Mouse (Mus musculus): Measurements from ENCODE around the gene Per2. TPM values are rescaled to one million over a fixed set of nuclear protein-coding genes. Genes with fewer than 3 reads are reported as not detected.

The Per2 gene
- polyA plus RNA-seq, 1 experiment from 2014 or later: 3.5 TPM

DNA sequence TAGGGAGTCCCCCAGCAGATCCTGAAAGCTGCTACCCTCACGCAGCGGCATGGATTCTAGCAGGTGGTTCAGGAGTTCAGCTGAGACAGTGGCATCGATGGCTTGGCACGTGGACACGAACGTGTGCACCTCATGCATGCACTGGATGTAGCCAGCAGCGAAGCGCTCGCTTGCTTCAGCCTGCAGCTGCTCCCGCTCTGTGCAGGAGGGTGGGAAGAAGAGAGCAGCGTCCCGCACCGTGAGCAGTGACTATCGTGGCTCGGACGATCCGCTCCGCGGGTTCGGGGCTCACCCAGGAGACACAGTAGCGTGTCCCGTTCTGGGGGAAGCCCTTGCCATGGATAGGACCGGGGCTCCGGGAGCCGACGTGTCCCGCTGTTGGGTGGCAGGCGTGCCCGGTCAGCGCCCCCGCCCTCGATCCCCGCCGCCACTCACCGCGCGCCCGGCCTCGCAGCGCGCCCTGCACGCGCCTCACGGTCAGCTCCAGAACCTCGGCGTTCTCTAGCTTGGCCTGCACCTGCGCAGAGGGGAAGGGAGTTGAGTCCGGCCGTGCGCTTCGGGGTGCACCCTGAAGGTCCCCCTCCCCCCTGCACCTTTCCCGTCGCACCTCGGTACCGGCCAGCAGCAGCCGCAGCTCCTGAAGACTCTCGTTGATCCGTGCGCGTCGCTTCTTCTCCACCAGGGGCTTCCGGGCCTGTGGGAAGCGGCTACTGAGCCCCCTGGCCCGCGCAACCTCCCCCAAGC is 46.7 kb downstream of the Per2 start:
- H3K27me3 ChIP-seq: no peaks in the 10 kb centered on the region
- H3K4me1 ChIP-seq: peaks cover 35% of the 10 kb centered on the region
- peak overlapping the region; percentile 87 for H3K9ac ChIP-seq
- ATAC-seq (ENCODE audit: insufficient number of reproducible peaks, insufficient read depth, low FRiP score, low TSS enrichment, low read depth): no peak; the same call in 1 of the 2 replicates
- peak overlapping the region; percentile 80 for H3K4me3 ChIP-seq
- H3K9me3 ChIP-seq: no peaks in the 10 kb centered on the region
- peak overlapping the region; percentile 99 for H3K4me2 ChIP-seq
- 0 out of 2 replicates have a peak, but pooled peaks cover 2% of the 10 kb centered on the region for H3K36me3 ChIP-seq
- 5% methylated on average over 64 of the region's 65 CpGs for WGBS
- peak overlapping the region; percentile 88 for H3K27ac ChIP-seq

DNA sequence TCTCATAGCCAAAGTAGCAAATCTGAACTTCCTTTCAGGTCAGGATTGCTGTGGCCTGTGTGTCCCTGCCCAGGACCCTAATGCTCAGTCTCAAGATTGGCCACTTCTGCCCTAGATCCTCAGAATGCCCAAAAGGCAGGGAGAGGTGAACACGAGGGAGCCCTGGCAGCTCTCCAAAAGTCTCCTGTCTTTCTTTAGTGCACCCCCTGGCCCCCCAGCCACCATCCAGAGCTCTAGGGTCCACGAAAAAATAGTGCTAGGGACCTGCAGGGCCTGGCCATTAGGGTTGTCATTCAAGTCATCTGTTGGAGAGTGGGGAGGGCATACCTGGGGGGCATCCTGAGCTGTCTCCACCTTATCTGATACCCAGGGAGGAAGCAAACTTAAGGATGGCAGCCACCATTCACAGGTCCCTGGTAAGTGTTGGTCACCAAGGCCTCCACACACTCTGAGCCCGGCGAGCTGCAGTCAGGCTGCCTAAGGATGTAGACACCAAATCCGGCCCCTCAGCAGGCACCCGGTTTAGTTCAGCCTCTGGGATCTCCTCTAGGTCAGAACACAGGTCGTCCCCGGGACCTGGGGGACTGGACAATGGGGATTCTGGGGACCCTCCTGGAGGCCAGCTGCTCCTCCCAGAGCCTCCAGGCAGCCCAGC is 47.4 kb downstream of the Per2 start:
- Histone ChIP-seq H3K27me3 (no peaks in the 10 kb centered on the region), H3K4me1 (peaks cover 35% of the 10 kb centered on the region), H3K36me3 (no peaks in the 10 kb centered on the region), H3K4me2 (peak overlapping the region; percentile 99), H3K9me3 (no peaks in the 10 kb centered on the region), H3K27ac (no peak overlapping the region), H3K9ac (peak overlapping the region; percentile 87), H3K4me3 (peak overlapping the region; percentile 80)
- WGBS: 56% methylated on average over 8 of the region's 8 CpGs
- ATAC-seq (ENCODE audit: insufficient number of reproducible peaks, insufficient read depth, low FRiP score, low TSS enrichment, low read depth): no peak; the same call in 1 of the 2 replicates

DNA sequence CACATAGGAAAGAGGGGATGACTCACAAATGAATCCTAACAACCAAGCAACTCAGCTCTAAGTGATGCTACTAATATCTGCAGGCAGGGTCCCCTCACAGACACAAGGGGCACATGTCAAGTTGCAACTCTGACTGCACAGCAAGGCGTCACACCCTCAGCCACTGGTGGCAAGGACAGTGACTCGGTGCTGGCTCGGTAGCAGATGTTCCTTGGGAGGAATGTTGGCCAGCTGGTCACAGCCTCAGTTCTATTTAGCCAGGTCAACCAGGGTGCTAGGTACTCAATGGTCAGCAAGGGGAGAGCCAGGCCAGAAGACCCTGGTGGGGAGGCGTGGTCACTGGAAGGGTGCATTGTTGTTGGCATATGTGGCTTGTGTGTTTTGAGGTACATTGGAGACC is 51.3 kb downstream of the Per2 start:
- Histone ChIP-seq H3K9me3 (no peaks in the 10 kb centered on the region), H3K4me2 (no peak overlapping the region), H3K27me3 (peaks cover 8% of the 10 kb centered on the region; the same call in 1 of the 2 replicates), H3K4me1 (peaks cover 18% of the 10 kb centered on the region), H3K4me3 (no peak overlapping the region), H3K36me3 (no peaks in the 10 kb centered on the region), H3K27ac (no peak overlapping the region), H3K9ac (no peak overlapping the region)
- 85% methylated on average over 4 of the region's 4 CpGs for WGBS
- no peak for ATAC-seq (ENCODE audit: insufficient number of reproducible peaks, insufficient read depth, low FRiP score, low TSS enrichment, low read depth)

DNA sequence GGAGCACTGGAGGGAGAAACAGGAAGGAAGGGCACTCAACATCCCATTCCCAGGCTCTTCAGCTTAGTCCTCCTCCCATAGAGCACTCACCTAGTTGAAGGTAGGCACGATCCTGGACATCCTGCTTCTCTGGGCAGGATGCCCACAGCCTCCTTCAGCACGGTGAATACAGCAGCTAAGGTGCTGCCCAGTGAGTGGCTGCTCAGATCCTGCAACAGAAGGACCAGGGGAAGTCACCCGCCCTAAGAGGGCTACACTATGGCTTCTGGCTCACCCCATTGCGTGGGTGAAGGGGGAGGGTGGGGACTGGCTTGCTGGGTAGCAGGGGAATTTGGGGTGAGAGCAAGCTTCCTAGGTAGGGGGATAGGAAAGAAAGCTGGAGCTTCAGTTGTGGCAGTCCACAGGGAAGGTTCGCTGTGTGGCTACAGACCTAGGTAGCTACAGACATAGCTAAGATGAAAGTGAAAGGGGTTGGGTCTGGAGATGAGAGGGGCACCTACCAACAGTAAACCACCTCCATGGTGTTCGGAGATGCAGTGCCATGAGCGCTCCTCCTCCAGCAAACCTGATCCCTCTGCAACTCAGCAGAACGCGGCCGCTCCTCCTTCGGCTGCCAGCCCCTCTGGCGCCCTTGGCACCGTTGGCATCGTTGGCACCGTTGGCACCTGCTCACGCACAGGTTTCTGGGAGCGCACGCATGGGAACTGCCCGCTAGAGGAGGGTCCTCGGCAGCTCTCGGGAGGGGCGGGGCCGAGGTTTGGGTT is 53.5 kb downstream of the Per2 start:
- H3K4me2 ChIP-seq: no peak overlapping the region
- no peak for ATAC-seq (ENCODE audit: insufficient number of reproducible peaks, insufficient read depth, low FRiP score, low TSS enrichment, low read depth)
- no peak overlapping the region for H3K27ac ChIP-seq
- H3K9me3 ChIP-seq: no peaks in the 10 kb centered on the region
- no peak overlapping the region for H3K9ac ChIP-seq
- peaks cover 6% of the 10 kb centered on the region for H3K4me1 ChIP-seq
- peaks cover 8% of the 10 kb centered on the region; the same call in 1 of the 2 replicates for H3K27me3 ChIP-seq
- WGBS: 54% methylated on average over 23 of the region's 23 CpGs
- H3K36me3 ChIP-seq: no peaks in the 10 kb centered on the region
- H3K4me3 ChIP-seq: no peak overlapping the region

DNA sequence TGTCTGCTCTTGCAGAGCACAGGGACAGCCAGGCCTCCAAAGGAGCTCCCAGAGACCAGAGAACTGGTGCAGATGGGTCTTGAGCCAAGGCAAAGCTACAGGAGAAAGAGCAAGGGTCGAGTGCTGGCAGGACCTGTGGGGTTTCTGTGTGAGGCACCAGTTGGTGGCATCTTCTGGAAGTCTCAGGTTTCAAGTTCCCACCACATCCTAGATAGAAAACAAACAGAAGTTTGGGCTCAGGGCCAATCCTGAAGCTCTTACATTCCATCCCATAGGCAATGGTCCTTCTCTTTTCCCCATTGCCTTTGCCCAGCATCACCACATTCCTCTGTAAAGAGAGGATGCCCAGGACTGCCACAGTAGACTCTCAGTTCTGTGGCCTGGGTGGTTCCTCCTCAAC is 54.1 kb downstream of the Per2 start:
- ATAC-seq (ENCODE audit: insufficient number of reproducible peaks, insufficient read depth, low FRiP score, low TSS enrichment, low read depth): no peak
- WGBS: 33% methylated on average over 1 of the region's 1 CpGs
- H3K27ac ChIP-seq: no peak overlapping the region
- H3K4me3 ChIP-seq: no peak overlapping the region
- no peaks in the 10 kb centered on the region for H3K36me3 ChIP-seq
- no peak overlapping the region for H3K4me2 ChIP-seq
- no peaks in the 10 kb centered on the region for H3K9me3 ChIP-seq
- H3K27me3 ChIP-seq: peaks cover 8% of the 10 kb centered on the region; the same call in 1 of the 2 replicates
- peaks cover 6% of the 10 kb centered on the region for H3K4me1 ChIP-seq
- H3K9ac ChIP-seq: no peak overlapping the region

DNA sequence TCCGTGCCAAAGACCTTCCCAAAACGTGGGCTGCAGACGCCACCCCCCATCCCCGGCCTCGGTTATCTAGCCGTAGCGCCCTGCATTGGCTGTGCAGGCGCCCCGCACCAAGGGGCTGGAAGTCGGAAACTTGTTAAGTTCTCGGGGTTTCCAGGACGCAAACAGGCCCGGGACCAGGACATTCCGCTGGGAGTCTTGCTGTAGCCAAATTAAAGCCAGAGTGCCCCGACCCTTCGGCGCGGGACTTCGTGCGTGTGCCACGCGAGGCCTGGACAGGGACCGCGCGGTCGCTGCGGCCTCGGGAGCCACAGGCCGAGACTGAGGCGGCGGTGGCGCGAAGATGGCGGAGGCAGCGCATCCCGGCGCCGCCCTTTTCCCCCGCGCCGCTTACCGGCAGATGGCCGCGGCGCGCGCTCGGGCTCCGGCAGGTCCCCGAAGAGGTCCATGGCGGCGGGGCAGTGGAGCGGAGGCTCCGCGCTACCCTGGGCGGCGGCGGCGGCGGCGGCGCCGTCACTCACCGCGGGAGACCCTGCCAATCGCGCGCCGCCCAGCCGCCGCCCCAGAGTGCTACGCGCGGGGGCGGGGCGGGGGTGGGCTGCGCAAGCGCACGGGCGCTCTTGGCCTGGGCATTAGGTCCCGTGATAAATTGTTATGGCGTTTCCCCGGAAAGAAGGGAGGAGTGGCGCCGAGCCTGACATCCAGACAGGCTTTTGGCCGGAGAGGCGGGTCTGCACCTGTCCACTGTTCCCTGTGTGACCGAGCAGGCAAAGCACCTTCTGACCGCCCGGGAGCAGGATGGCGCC is 60.7 kb downstream of the Per2 start, which contains the start of gene Ilkap:
Gene Ilkap (minus strand): TSS at position 556 of the 803 bp plus-strand sequence.
- Histone ChIP-seq H3K36me3 (peaks cover 13% of the 10 kb centered on the region), H3K9ac (peak within 1 kb of the TSS; percentile 85), H3K4me2 (peak within 1 kb of the TSS; percentile 84), H3K27me3 (no peaks in the 10 kb centered on the region), H3K4me1 (peaks cover 22% of the 10 kb centered on the region), H3K9me3 (no peaks in the 10 kb centered on the region), H3K27ac (peak within 1 kb of the TSS; percentile 76), H3K4me3 (peak within 1 kb of the TSS; percentile 63)
- peak; percentile 94 for ATAC-seq (ENCODE audit: insufficient number of reproducible peaks, insufficient read depth, low FRiP score, low TSS enrichment, low read depth)
- WGBS: under 1% methylated on average over 91 of the region's 91 CpGs

DNA sequence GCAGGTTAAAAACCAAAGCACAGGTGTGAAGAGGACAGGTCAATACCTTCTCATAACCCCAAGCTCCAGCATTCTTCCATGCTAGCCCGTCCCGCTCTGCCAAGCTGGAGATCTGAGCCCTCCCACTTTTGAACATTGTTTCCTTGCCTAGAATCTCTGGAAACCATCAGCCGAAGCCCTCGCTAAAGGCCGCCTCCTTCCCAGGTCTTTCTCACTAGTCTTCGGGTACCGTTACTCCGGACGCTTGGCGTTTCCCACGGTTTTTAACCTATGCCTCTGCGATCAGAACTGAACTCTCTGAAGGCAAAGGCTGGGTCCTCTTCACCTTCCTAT is 61.2 kb downstream of the Per2 start:
- WGBS: under 1% methylated on average over 12 of the region's 12 CpGs
- peak overlapping the region; percentile 76 for H3K27ac ChIP-seq

DNA sequence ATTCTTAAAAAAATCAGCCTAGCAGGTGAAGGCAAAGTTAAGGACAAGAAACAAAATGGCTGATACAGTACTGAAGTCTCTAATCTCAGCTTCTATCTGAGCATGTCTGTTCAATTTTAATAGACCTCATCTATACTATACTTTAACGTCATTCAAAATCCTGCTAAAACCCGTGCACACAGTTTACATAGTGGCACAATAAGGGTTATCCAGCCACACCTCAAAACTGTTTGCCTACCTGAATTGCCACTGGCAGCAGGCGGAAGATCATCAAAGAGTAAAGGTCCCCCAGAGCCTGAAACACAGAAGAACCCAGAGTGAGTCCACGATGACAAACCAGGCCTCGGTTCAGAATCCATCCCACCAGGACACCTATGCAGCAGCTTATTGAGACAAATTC is 68.8 kb downstream of the Per2 start:
- WGBS: 93% methylated on average over 5 of the region's 5 CpGs
- H3K9me3 ChIP-seq: no peaks in the 10 kb centered on the region
- H3K4me3 ChIP-seq: no peak overlapping the region
- no peak overlapping the region for H3K27ac ChIP-seq
- no peak overlapping the region for H3K4me2 ChIP-seq
- ATAC-seq (ENCODE audit: insufficient number of reproducible peaks, insufficient read depth, low FRiP score, low TSS enrichment, low read depth): no peak
- H3K9ac ChIP-seq: no peak overlapping the region
- H3K36me3 ChIP-seq: peaks cover 87% of the 10 kb centered on the region
- H3K27me3 ChIP-seq: no peaks in the 10 kb centered on the region
- peaks cover 5% of the 10 kb centered on the region for H3K4me1 ChIP-seq

More for the DNA sequence above, 61.2 kb downstream of the Per2 start:
- no peaks in the 10 kb centered on the region for H3K9me3 ChIP-seq
- peak overlapping the region; percentile 63 for H3K4me3 ChIP-seq
- no peak for ATAC-seq (ENCODE audit: insufficient number of reproducible peaks, insufficient read depth, low FRiP score, low TSS enrichment, low read depth)
- peak overlapping the region; percentile 85 for H3K9ac ChIP-seq
- peak overlapping the region; percentile 84 for H3K4me2 ChIP-seq
- H3K27me3 ChIP-seq: no peaks in the 10 kb centered on the region
- H3K36me3 ChIP-seq: peaks cover 19% of the 10 kb centered on the region
- peaks cover 22% of the 10 kb centered on the region for H3K4me1 ChIP-seq

DNA sequence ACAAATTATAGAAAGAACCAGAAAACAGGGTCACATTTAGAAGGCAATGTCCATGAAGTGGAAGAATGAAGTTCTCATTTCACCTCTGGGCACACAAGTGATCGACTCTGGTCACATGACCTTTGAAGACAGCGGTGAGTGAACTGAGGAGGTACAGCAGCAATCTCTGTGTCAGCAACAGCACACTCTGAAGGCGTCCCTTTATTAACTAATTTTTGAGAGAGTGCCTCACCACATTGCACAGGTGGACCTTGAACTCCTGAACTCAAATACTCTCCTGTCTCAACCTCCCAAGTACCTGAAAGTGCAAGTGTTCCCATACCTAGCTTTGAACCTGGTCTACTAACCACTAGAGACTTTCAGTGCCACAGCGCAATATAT is 78.0 kb downstream of the Per2 start:
- no peak overlapping the region for H3K9ac ChIP-seq
- 91% methylated on average over 4 of the region's 4 CpGs for whole genome bisulfite sequencing
- no peak overlapping the region for H3K4me3 ChIP-seq
- no peaks in the 10 kb centered on the region for H3K9me3 ChIP-seq
- H3K27ac ChIP-seq: no peak overlapping the region
- no peak for ATAC-seq (ENCODE audit: insufficient number of reproducible peaks, insufficient read depth, low FRiP score, low TSS enrichment, low read depth)
- H3K4me2 ChIP-seq: no peak overlapping the region
- no peaks in the 10 kb centered on the region for H3K27me3 ChIP-seq
- H3K4me1 ChIP-seq: no peaks in the 10 kb centered on the region
- H3K36me3 ChIP-seq: peaks cover 94% of the 10 kb centered on the region

DNA sequence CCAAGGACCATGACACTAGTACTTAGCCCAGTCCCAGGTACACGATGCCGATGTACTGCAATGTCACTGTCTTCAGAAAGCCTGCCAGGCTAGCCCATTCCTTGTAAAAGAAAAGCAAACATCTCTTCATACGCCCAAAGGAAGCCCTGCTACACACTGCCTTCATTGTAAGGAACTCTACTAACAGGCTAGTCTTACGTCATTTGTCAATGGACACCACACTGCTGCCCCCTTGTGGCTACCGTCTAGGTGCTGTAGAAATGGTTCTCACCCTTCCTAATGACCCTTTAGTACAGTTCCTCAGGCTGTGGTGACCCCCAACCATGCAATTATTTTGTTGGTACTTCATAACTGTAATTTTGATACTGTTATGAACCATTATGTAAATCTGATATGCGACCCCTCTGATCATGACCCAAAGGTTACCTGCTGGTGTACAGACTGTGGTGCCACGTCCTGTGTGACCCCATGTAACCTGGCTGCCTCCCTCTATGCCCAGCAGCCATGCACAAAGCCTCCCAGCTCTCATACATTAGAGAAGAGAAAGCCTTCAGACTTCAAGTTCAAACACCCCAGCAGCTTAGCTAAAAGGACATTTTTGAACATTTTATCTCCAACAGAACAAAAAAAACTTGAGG is 78.6 kb downstream of the Per2 start:
- no peak overlapping the region for H3K27ac ChIP-seq
- H3K4me3 ChIP-seq: no peak overlapping the region
- no peak for ATAC-seq (ENCODE audit: insufficient number of reproducible peaks, insufficient read depth, low FRiP score, low TSS enrichment, low read depth)
- 64% methylated on average over 7 of the region's 7 CpGs for WGBS
- H3K4me2 ChIP-seq: no peak overlapping the region
- H3K4me1 ChIP-seq: no peaks in the 10 kb centered on the region
- H3K36me3 ChIP-seq: peaks cover 96% of the 10 kb centered on the region
- H3K27me3 ChIP-seq: no peaks in the 10 kb centered on the region
- H3K9ac ChIP-seq: no peak overlapping the region
- no peaks in the 10 kb centered on the region for H3K9me3 ChIP-seq
